Mouse (Mus musculus) kidney, adult 8-10 months (tissue): Measurements from ENCODE around the gene Kcnmb1.

Experiments used
- DNase-seq, 2 experiments: peaks; one replicate each; pipeline ENCODE4 v3.0.0; 2022

The Kcnmb1 gene

GRCm38 (mm10) chr11:33944786-33945328 is 18.0 kb upstream of the Kcnmb1 start:
- no peak for DNase-seq

DNA sequence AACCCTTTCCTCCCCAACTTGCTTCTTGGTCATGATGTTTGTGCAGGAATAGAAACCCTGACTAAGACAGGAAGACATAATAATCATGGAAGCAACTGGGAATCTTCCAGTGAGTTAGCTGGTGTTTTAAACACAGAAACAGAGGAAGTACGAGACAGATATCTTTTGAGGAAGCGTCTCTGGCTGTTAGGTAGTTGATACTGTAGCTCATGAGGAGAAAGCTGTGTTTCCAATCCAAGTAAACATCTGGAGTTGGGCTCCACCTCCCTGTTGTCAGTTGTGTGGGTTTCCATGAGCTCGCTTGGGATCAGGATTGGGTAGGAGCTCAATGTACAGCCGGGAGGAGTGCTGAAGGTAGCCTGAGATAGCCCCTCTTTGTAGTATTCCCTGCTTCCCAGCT is 16.3 kb upstream of the Kcnmb1 start:
- no peak for DNase-seq

GRCm38 (mm10) chr11:33951155-33951554 is 11.7 kb upstream of the Kcnmb1 start:
- no peak for DNase-seq

DNA sequence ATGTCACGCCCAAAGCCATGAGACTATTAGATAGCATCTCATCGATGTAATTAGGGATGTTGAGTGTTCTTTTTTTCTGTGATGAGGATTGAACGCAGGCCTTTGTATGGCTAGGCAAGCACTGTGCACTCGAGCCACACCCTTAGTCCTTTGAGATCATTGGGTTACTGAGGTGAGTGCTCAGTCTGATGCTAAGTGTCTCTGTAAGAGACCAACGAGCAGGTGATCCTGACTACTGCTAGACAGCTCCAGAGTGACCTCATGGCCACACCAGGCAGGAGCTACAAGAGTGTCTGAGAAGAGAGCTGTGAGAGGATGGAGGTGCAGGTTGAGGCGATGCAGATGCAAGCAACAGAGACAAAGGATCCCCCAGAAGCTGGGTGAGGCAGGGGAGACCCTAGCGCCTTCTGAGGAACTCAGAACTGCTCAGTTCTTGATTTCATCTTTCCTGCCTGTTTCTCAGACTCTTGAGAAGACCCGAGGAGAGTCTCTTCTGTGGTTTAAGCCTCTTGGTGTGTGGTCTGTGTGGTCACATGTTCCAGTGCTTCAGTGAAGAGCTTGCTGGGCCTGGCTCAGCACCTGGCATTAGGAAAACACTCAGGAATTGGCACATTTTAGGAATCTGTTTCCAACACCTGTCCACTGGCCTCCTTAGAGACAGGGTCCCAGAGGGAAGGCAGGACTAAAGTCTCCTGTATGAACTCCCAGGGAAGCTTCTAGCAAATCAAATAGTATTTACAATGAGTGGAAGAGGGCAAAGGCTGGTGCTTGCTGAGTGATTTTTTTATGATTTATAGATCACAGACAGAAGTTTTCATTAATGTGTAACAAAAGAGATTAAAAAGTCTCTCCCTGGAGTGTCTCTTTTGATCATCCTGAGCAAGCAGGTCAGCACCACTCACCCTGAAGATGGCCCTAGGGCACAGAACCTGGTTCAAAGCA is 10.9 kb upstream of the Kcnmb1 start:
- DNase-seq = no peak

DNA sequence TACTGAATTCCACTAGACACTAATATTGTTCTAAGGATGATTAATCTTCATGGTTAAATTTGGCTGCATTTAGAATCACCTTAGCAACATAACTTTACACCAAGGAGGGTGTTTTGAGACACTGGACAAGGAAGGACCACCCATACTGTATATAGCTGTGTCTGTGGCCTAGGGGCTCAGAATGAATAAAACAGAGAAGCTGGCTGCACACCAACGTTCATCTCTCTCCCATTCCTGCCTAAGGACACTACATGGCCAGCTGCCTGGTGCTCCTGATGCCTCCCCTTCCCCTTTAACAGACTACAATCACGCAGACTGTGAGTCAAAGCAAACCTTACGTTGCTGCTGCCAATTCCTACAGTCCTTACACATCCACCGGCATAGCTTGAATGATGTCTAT is 6.8 kb upstream of the Kcnmb1 start:
- no peak for DNase-seq

DNA sequence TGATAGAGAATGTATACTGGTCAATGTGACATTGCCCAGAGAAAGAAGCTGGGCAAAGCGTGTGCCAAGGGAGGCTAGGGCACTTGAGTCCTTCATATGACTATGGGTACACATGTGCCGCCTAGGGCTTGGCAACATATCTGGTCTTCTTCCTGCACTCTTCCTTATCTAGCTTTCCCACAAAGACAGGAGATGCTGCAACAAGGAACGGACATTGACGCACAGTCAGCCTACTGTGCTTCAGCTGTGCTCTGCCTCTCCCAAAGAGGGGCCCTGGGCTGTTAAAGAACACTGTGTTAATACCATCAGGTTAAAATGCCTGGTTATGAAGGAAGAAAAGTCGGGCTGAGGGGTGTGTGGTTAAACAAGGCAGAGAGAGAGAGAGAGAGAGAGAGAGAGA is 6.2 kb upstream of the Kcnmb1 start:
- DNase-seq = no peak

DNA sequence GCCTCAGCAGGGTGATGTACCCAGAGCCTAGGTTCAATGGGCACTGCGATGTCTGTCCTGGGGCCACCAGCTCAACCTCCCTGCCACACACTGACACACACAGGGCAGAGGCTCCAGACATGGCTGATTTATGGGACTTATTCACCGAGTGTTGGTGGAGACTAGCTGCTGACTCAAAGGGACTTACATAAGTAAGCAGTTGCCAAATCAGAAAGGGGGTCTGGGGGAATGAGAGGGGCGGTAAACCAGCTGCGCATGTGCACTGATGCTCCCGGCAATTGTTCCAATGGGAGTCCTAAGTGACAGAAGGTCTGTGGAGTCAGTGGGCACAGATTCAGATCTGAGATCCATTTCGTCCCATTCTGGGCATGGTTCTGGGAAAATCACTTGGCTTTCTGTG is 5.2 kb upstream of the Kcnmb1 start:
- no peak for DNase-seq

DNA sequence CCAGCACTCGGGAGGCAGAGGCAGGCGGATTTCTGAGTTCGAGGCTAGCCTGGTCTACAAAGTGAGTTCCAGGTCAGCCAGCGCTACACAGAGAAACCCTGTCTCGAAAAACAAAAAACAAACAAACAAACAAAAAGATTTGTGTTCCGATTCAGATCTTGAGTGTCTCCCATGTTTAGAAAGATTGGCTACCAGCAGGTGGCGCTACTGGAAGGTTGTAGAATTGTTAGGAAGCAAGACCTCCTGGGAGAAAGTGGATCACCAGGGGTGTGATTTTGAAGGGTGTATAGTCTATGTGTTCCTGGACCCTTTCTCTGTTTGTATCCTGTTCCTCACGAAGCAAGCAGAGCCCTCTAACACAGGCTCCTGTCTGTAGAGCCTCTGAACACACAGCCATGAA is 4.1 kb upstream of the Kcnmb1 start:
- DNase-seq = peak in 1 of 2 experiments; percentile 22

GRCm38 (mm10) chr11:33962178-33962577 is 635 bp upstream of the Kcnmb1 start:
- DNase-seq = no peak

DNA sequence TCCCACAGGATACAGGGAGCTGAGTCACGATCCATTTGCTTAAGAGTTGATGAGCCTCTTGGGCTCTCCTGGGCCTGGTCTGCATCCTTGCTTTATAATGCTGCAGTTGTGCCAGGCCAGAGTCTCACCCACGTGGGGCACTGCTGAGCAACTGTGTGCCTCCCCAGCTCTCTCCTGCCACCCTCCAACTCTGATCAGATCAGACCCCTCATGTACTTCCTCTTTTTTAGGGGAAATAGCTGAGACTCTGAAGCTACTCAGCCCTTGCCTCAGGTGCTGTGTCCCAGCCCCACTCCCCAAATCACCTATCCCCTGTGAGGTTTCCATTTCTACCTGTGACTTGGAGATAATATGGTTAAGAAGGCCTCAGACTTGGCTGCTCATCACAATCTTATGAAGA is 2.6 kb downstream of the Kcnmb1 start:
- no peak for DNase-seq

- no peak for DNase-seq
Measured at GRCm38 (mm10) chr11:33967708-33968107, 4.9 kb downstream of the Kcnmb1 start.

GRCm38 (mm10) chr11:33969199-33969598 is 6.4 kb downstream of the Kcnmb1 start:
- no peak for DNase-seq

DNA sequence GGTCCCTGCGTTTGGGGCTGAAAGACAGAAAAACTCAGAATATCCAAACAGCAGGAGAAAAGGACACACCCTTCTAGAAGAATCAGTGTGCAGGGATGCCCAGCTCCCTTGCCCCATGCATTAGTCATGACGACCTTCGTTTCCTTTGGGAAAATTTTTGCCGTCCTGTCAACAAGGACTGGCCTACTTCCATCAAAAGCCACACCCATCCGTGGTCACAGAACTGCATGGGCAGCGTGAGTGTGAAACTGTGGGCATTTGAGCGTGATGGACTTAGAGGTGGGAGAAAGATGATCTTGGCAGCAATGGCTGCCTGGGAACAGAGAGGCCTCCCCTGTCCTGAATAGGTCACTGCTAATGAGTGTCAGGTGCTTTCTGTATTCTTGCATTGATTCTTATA is 9.3 kb downstream of the Kcnmb1 start:
- no peak for DNase-seq

GRCm38 (mm10) chr11:33974341-33975040 is 11.7 kb downstream of the Kcnmb1 start:
- DNase-seq = no peak

DNA sequence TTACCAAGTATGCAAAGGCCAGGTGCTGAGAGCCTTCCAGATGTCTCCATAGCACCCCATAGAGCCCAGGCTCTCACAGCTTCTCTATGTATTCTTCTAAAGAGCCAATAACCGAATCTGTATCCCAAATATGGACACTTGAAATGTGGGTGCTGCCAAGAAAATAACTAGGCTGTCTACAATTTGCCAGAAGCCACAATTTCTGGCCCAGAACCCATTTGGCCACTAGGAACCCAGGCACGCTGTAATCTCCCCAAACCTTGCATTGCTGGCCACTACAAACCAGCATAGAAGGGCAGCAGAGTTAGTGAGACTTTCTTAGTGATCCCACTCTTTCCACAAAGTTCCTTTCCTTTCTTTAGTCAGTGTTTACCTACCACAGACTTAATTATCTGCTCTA is 12.3 kb downstream of the Kcnmb1 start:
- DNase-seq = no peak

GRCm38 (mm10) chr11:33980146-33980545 is 17.3 kb downstream of the Kcnmb1 start:
- no peak for DNase-seq

DNA sequence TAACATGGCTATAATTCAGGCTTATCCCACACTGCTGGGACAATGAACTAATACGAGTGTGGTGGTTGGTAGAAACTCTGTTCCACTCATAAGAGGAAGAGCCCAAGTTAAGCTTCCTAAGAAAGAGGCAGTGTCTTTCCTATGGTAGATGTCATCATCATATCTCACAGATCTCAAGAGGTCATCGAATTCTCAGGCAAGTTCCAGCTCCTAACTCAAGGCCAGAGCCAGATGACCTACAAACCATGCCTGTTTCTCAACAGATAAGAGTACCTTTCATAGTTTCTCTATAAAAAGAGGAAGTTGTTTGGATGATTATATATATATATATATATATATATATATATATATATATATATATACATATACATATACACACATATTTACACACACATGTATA is 23.7 kb downstream of the Kcnmb1 start:
- DNase-seq = no peak

- DNase-seq = no peak
Measured at GRCm38 (mm10) chr11:33990002-33990401, 27.2 kb downstream of the Kcnmb1 start.

DNA sequence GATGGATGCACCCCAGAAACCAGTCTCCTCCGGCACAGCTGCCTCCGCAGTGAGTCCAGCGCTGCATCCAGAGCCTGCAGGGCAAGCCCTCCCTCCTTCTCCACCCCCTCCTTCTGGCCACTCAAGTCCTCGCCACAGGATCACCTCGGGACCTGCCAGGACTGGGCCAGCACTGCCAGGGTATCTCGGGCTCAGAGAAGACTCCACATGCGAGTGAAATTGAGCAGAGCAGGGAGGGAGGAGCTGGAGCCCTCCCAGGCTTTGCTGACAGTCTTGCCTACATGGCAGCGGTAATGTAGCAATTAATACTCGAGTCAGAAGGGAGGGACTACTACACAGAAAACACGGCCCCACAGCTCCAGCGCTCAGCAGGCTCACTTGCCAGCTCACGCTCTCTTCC is 30.1 kb downstream of the Kcnmb1 start, which contains the start of gene Kcnip1:
Kcnip1 (minus strand) TSS at position 215 of the 400 bp plus-strand sequence.
- DNase-seq = no peak

GRCm38 (mm10) chr11:33993496-33993895 is 30.7 kb downstream of the Kcnmb1 start:
- DNase-seq = no peak

- DNase-seq = no peak
Measured at GRCm38 (mm10) chr11:33998244-33998643, 35.4 kb downstream of the Kcnmb1 start.

DNA sequence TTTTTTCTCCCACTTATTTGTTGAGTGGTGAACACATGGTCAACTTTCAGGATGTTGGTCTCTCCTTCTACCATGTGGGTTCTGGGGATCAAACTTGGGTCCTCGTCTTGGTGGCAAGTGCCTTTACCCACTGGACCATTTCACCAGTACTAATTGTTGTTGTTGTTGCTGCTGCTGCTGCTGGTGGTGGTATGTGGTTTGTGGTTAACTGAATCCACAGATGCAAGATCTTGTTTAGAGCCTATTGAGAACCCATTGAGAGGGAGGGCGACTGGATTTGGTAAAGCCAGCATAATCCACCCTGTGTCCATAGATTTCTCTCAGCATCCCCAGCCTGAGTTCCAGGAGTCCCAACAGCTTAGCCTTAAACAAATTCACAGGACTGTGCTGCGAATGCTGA is 37.6 kb downstream of the Kcnmb1 start:
- no peak for DNase-seq

DNA sequence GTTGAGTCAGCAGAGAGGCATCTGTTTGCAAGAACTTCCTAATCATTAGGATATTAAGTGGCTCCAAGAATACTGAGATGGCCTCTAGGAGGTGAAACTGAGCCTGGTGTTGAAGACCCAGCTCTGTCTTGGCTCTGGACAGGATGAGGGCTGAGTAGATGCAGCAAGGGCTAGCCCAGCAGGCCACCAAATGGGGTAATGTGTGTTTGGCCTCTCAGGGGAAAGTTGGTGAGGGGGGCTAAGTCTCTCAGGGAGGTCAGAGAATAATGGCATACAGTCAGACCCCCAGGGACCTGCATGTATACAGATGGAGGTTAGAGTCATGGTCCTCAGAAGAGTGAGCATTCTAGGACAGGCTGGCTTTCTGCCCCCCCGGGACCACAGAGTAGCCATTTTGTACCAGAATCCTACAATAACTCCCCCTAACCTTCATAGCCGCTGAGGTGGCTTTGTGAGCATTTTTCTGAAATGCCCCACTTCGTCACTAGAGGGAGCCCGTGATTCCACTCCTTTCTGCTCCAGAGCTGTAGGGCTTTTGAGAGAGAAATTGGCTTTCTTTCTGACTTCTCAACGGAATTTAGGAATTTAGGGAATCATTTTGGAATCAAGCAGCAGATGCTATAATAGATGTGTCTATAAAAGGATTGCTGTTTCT is 39.3 kb downstream of the Kcnmb1 start:
- DNase-seq = peak; percentile 10 to 58
